Mouse (Mus musculus) C2C12 (cell line): ENCODE measurements around the gene Als2cr12. TPM values are rescaled to one million over a fixed set of nuclear protein-coding genes. Genes with fewer than 3 reads are reported as not detected.
A peak's percentile ranks its signal among the peaks of the same experiment; 100 is the strongest.
"Not testable (repeated sequence)": the region's sequence is repeated elsewhere in the genome, so short reads cannot be mapped to it uniquely, and the experiment has no call there.

ENCODE experiments used
- H3K27me3 ChIP-seq: one replicate; pipeline ENCODE4 v1.6.1; 2011; ENCODE audit not compliant: control insufficient read depth, insufficient read depth, insufficient read length
- H3K36me3 ChIP-seq: one replicate; pipeline ENCODE4 v1.6.1; 2011; ENCODE audit not compliant: control insufficient read depth, insufficient read depth
- H3K4me3 ChIP-seq: one replicate; pipeline ENCODE4 v1.5.1; 2011; ENCODE audit warnings: mild to moderate bottlenecking, control low read depth; ENCODE audit not compliant: poor library complexity, insufficient read depth, severe bottlenecking
- H3K79me2 ChIP-seq: one replicate; pipeline ENCODE4 v1.6.1; 2011; ENCODE audit not compliant: control insufficient read depth, insufficient read depth
- H3K79me3 ChIP-seq: one replicate; pipeline ENCODE4 v1.6.1; 2011; ENCODE audit warnings: low read depth, control low read depth
- H3ac ChIP-seq: one replicate; pipeline ENCODE3; 2011; ENCODE audit warnings: low read depth; ENCODE audit not compliant: control insufficient read depth, insufficient read length
- CEBPB ChIP-seq: IDR thresholded peaks from one replicate; pipeline ENCODE4 v1.6.1; 2011; ENCODE audit warnings: low read depth, mild to moderate bottlenecking, control low read depth, moderate library complexity
- CTCF ChIP-seq: IDR thresholded peaks from one replicate; pipeline ENCODE4 v1.5.1; 2011; ENCODE audit not compliant: control insufficient read depth, insufficient read depth, insufficient read length
- FOSL1 ChIP-seq: IDR thresholded peaks from one replicate; pipeline ENCODE4 v1.8.0; 2011; ENCODE audit warnings: mild to moderate bottlenecking, low read length; ENCODE audit not compliant: poor library complexity, insufficient read depth, severe bottlenecking
- MAX ChIP-seq: IDR thresholded peaks from one replicate; pipeline ENCODE4 v1.6.1; 2011; ENCODE audit warnings: mild to moderate bottlenecking, control low read depth
- MYOD1 ChIP-seq: IDR thresholded peaks from one replicate; pipeline ENCODE4 v1.6.1; 2011; ENCODE audit warnings: low read depth; ENCODE audit not compliant: control insufficient read depth, insufficient read length
- MYOG ChIP-seq: IDR thresholded peaks from one replicate; pipeline ENCODE4 v1.6.1; 2011; ENCODE audit not compliant: control insufficient read depth, insufficient read length; ENCODE audit errors: extremely low read depth
- USF1 ChIP-seq: IDR thresholded peaks from one replicate; pipeline ENCODE4 v1.6.1; 2011; ENCODE audit warnings: low read depth, mild to moderate bottlenecking, control low read depth, moderate library complexity
- polyA plus RNA-seq: library from polyadenylated mRNA; unstranded; fragments of >200 nt; fragmentation: generic; extraction: Trizol; gene quantifications from one replicate; pipeline ENCODE4 v1.2.1, GENCODE M21; 2012; ENCODE audit warnings: missing spikeins

The Als2cr12 gene
- polyA plus RNA-seq, 1 experiment, result 0.23 TPM

GRCm38 (mm10) chr1:58668191-58668590, 27.6 kb downstream of the Als2cr12 start:
- H3ac ChIP-seq, result no peak overlapping the region
- no peaks in the 10 kb centered on the region for H3K36me3 ChIP-seq
- no peaks in the 10 kb centered on the region for H3K79me3 ChIP-seq
- H3K79me2 ChIP-seq, result no peaks in the 10 kb centered on the region
- no peak overlapping the region for H3K4me3 ChIP-seq
- TF ChIP-seq USF1 (no peak), MYOD1 (no peak), FOSL1 (no peak), CTCF (no peak), CEBPB (no peak), MAX (no peak), MYOG (no peak)
- no peaks in the 10 kb centered on the region for H3K27me3 ChIP-seq

DNA sequence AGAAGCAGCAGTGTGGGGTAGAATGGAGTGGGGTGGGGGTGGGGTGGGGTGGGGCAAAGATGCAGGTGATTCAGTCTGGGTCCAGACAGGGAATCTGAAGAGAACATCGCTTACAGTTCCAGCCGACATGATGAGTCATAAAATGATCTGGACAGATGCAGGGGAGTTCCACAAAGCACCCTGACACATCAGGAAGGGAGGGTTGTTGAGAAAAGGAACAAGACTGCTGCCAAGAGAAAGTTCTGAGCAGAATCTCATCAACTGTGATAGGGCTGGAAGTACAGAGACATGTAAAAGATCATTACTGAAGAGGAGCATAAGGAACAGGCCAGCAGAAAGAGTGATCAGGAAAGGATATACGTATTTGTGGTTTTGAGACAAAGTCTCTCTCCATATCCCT, 32.4 kb downstream of the Als2cr12 start:
- H3K79me3 ChIP-seq, H3K27me3 ChIP-seq, H3ac ChIP-seq, H3K79me2 ChIP-seq, H3K36me3 ChIP-seq, H3K4me3 ChIP-seq: not testable (repeated sequence)
- TF ChIP-seq MYOD1, result peak; percentile 34

DNA sequence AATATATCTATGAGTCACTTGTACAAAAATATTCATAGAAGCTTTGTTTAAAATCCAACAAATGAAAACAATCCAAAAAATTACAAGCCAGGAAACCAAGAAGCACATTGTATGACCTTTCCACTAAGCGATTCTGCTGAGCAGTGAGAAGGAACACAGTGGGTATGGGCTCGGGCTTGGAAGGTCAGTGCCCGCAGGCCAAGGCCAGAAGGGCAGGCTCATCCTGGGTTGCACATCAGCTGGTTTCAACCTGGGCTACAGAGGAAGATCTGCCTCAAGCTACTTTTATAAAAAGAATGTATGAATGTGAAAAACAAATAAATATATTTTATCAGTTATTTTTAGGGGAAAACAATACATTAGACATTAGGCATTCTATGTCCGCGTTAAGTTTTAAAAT, 33.1 kb downstream of the Als2cr12 start:
- not testable (repeated sequence) for H3K79me3 ChIP-seq, H3ac ChIP-seq, H3K4me3 ChIP-seq, H3K27me3 ChIP-seq, H3K79me2 ChIP-seq, H3K36me3 ChIP-seq

GRCm38 (mm10) chr1:58652480-58653403, 43.0 kb downstream of the Als2cr12 start:
- TF ChIP-seq CTCF, result no peak
- TF ChIP-seq MAX, result peak; percentile 48
- no peak for TF ChIP-seq FOSL1
- Histone ChIP-seq H3K79me3 (no peaks in the 10 kb centered on the region), H3K36me3 (peaks cover 4% of the 10 kb centered on the region), H3K79me2 (peaks cover 6% of the 10 kb centered on the region), H3K4me3 (peak overlapping the region; percentile 50), H3K27me3 (no peaks in the 10 kb centered on the region), H3ac (peak overlapping the region; percentile 98)

- not testable (repeated sequence) for H3K79me3 ChIP-seq, H3K27me3 ChIP-seq, H3K79me2 ChIP-seq, H3ac ChIP-seq, H3K36me3 ChIP-seq
- H3K4me3 ChIP-seq, result peak overlapping the region; percentile 50
Observed at GRCm38 (mm10) chr1:58651571-58652456, 44.0 kb downstream of the Als2cr12 start.

GRCm38 (mm10) chr1:58628847-58629246, 66.9 kb downstream of the Als2cr12 start:
- not testable (repeated sequence) for H3K79me2 ChIP-seq, H3K36me3 ChIP-seq, H3K27me3 ChIP-seq, H3K4me3 ChIP-seq, H3ac ChIP-seq, H3K79me3 ChIP-seq
